Mouse (Mus musculus) frontal cortex, postnatal 10 days (tissue): ENCODE measurements at regions not wholly inside any gene's neighbourhood (a gene's known extent, or its start where the extent isn't known, plus 50 kb on each side); places are given as distances from the start of the nearest gene placed in this dataset.

Experiments
- DNase-seq, 2 experiments: peaks; one replicate each; pipeline ENCODE4 v3.0.0; 2022; ENCODE audit warnings: low spot score in 2 of 2, mixed read lengths in 1 of 2

DNA sequence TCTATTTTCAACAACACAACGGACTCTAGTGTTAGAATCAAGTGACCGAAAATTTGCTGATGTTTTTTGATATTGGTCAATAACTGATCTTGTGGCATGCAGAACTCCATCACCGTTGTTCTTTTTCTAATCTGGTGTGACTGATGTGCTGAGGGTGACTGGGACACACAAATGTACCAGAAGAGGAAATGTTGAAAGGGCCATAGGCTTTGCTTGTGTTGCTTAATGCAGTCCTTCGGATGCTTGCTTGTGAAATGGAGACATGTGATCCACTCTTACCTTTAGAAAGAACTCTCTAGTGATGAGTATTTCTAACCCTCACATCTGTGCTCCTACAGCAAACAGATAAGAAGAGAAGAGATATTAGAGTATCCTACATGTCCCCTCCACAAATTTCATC is 145.9 kb upstream of the Thbs1 start:
- DNase-seq: no peak

DNA sequence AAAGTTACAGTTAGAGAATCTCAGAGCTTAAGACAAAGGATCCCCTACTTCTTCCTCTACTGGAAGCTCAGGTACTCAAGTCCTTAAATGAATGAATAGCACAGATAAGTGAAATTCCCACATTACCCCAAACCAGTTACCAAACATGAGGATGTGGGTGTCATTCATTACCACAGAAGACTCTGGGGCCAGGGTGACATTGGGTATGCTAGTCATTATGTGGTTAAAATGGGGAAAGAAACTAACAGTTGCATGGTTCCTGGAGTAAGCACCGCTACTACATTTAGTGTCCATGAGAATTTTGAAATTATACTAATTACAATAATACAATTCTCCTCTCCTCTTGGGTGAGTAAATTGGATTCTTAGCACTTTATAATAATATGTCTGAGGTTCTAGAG is 142.9 kb upstream of the Thbs1 start:
- DNase-seq: no peak

DNA sequence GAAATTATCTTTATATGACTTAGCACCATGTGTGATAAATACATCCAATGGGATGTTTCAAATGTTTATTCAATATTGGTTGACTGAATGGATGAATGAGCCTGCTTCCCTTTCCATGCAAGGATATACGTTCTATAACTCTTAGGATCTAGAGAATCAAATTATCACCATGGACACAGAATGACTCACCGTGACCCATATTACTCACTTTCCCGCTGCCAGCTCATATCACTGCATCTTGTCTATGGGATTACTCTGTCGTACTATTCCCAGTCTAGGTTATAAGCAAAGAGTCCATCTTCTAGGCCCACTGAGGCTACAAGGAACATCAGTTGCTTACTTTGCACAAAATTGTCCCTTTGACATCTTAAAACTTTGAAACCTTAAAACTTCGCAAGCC is 141.0 kb upstream of the Thbs1 start:
- no peak for DNase-seq

DNA sequence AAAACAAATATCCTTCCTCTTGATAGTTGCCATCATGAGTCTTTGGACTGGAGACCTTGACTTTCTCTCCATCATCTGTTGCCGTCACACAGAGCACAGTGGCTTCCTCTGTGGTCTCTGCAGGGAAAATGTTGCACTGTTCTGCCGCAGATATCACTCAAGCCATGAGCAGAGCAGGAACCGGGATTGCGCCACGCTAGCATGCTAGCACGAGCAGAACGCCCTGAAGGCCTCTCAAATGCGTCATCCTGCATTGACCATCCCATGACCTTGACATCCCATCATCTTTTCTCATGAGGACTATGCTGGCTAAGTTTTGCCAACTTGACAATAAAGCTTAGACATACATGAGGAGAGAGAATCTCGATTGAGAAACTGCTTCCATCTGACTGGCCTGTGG is 134.6 kb upstream of the Thbs1 start:
- no peak for DNase-seq

DNA sequence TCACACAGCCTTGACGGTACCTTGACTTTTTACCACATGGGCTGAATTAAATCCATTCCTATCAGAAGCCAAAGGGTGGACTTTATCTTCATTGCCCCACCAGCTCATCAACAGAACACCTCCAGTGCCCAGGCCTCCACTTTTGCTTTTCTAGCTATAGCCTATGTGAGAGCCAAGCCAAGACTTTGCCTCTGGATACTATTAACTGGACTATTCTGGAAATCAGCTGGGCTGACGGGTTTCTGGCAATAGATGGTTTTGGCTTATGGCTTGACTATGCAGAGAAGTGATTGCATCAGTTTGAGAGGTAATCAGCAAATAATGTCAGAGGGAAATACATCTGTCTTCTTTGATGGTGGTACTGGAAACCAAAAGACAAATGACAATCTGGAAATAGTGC is 130.8 kb upstream of the Thbs1 start:
- no peak for DNase-seq

DNA sequence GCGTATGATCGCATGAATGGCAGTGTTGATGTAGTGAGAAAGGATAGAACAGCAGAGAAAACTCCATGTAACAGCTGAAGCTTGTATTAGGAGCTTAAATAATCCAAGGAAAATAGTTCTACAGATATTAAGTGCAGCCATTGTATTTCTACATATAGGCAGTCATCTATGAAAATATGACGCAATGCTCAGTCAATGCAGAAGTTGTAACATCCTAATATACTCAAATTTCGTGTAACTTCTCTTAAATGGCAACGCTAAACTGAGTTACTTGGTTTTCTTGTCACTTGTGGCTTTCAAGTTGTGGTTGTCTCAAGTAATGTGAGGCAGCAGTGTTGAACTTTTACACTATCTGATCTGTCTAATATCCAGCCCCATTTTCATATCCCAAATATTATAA is 127.1 kb upstream of the Thbs1 start:
- no peak for DNase-seq

DNA sequence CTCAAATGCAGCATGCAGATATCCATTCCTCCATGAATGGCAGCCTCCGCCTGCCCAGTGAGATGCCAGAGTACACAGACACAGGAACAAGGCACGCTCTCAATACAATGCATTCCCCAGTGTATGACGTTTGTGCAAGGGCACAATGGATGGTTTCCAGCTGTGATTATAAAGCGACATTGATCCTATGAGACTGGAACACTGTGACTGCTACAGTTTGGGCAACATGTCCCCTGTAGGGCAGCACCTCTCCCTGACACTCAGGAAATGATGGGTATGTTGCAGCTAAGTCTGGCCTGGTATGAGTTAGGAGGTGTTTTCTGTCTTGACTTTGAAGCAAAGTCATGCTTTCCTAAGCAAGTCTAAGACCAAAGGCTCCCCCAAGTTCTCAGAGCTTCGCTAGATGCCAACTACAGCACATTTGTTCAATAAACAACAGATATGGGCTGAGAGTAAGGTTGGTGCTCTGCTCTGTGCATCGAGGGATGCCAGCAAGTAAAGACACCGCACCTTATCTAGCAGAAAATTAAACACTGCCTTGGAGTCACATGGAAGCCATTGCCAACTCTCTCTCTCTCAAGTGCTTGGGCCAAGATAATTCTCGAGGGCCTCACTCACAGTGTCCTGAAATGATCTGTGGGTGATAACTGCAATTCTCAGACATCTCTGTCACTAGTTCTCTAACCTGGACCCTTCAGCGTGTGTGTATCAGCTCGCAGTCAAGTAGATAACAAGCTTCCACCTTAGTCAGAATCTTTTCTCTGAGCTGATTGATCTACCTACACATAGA is 124.1 kb upstream of the Thbs1 start:
- no peak for DNase-seq

DNA sequence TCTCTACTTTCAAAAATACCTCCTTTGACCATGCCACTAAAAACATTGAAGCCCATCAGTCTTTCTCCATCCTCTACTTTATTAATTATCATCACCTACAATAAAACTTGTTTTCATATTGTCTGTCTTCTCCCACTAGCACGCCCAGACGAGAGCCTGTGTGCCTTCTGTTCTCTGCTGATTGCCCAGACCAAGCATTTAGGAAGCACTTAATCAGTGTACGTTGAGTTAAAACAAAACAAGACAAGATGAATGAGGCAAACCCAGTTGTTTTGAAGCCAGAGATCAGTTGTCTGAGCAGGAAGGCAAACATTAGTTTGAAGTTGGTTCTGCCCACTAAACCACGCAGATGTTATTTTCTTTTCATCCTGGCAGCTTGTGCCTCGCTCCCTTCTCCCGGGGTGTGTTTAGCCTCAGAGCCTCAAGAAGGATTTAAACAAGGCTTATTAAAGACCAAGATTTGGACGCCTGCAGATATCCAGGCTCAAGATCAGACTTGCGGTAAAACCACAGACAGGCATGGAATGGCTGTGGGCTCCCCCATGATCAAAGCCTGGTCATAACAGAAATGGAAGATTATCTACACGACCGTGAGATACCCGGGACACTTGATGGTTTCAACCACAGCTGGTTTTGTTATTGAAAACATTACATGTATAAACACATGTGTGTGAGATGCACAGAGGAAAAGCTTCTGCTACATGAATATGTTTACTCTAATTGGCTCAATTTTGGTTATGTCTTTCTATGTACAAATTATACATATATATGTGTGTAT is 123.1 kb upstream of the Thbs1 start:
- no peak for DNase-seq

DNA sequence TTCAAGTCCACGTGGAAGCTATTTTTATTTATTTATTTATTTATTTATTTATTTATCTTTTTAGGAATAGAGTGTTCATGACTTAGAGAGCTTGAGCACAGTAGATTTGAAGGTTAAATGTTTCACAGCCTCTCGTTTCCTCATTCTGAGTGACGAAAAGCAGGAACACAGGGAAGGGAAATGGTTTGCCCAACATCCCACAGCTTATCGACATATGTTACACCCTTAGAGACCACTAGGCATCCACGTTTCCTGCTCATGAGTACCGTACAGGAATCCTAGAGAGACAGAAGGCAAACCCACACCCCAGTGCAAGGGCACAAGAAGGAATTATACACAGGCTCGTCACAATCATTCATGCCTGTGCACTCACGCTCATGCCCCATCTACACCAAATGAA is 122.5 kb upstream of the Thbs1 start:
- DNase-seq: no peak

DNA sequence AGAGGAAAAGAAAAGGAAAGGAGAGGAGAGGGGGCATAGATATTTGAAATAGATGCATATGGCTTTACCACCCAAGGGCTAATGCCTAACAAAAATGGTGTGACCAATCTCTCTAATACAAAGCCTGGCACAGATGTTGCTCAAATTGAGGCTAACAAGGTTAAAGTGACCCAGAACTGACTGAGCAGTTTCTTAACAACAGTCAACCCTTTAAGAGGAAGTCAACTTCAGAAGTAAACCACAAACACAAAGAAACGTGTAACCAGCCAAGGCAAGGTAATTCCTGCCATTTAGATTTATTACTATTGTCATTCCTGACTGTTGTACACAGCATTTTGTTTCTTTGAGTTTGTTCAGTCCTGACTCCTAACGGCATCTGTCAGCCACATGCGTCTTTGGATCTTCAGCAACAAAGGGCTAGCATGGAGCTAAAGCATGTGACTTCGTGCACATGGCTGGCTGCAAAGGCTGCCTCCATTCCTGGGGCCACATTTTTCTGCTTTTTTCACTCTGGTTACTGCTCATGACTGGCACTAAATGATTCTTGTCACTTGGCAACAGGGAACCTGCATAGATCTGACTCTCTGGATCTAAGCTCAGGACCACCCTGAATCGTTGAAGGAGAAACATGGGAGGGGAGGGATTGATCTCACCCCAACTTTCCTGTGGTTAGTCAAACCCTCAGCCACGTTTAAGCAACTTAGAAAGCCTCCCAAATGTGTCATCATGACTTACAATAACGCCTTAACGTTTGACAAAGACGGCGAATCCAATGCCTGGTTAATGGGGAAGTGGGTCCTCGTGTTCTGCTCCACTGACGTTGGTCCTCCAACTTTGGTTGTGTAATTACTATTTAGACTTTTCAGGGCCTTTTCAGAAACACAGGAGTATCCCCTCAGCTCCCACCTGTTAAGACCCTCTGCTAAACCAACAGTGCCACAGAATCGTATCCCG is 115.3 kb upstream of the Thbs1 start:
- DNase-seq: no peak

DNA sequence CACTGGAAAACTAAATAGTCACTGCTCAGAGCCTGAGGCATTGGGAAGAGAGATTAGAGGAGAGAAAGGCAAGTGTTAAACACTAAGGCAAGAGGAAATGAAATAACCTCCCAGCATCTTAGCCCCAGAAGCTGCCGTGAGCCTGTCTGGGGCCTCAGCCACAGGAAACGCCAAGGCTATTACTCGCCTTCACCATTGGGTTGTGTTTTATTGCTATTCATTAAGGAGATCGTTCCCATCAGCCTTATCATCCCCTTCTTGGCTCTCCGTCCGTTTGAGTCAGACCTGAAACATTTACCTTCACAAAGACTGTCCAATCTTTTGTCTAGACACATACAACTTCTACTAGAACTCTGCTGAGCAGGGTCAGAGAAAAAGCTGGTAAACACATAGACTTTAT is 112.0 kb upstream of the Thbs1 start:
- DNase-seq: no peak

DNA sequence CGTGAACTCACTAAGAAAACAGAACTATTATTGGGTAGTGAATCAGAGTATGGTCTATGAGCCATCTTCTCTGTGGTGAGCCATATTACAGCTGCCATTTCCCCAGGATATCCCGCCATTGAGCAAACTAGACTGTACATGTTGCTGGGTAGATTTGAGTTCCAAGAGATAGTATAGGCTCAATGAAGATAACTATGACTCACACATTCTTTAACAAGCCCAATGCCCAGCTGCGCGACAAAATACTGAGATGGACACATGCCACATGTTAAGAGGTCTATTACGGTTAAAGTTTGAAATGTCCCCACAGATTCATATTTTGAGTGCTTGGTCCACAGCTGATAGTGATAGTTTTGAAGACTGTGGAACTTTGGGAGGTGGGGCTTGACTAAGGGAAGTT is 107.5 kb upstream of the Thbs1 start:
- no peak for DNase-seq

DNA sequence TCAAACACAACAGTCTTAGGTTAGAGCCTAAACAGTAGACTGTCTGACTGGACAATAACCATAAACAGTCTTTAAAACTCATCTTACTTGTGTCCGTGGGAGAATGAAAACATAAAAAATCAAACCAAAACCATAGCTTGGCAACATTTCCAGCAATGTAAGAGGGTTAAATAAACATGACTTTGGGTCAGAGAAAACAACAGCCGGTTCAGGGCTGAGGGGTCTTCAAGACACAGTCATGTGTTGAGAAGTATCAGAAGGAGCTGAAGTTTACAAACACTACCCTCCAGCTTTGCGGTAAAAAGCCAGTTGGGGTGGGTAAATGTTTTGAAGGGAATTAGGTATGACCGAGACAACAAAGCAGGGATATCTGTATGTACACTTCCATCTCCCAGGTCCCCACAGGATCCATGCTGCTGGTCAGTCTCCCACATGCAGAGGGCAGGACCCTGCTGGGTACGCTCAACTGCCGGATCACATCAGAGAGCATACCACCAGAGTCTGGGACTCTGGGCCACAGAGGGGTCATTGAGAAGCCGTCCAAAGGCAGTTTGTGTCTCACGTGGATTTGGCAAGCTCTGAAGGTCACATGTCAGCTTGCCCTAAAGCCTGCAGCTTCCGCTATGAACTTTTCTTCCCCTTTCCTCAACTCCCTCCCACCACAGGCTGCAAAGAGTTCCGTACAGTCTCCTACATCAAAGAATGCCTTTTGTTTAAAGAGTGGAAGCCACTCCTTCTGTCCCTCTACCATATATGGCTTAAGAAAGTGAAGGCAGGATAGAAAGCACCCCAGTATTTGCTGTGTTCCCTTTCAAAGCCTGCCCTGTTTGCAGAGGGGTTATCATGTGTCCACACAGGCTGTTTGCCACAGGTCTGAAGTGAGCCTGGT is 103.9 kb upstream of the Thbs1 start:
- peak; percentile 8 to 26 for DNase-seq

DNA sequence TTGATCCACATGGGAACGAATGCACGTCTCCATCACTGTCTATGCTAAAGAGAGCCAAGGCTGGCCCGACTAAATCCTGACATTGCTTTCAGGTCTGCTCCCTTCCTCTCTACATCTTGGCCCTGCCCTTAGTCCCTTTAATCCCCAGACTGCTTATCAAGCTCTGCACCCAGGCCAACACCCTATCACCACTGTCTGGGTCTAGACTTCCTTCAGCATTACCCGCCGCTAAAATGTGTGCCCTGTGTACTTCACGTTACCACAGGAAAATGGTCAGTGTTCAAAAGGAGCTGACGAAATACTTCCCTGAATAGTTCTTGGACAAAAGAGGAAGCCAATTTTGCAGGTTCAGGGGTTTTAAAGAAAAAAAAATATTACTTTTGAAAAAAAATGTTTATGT is 100.0 kb upstream of the Thbs1 start:
- no peak for DNase-seq

DNA sequence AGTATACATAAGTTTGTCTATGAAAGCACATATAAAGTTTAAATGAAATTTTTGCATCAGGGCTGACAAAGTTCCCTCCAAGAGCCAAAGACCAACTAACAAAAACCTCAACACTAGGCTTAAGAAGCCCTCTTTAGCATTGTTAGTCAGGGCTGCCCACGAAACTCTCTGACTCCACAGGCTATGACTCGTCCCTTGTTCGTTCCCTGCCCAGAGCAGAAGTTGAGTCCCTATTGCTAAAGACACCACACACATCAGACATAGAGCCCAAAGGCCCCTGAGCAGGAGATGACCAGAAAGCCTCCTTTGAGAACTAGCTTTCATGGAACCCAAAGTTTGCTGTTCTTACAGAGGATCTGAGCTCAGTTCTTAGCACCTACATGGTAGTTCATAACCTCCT is 99.5 kb upstream of the Thbs1 start:
- no peak for DNase-seq

DNA sequence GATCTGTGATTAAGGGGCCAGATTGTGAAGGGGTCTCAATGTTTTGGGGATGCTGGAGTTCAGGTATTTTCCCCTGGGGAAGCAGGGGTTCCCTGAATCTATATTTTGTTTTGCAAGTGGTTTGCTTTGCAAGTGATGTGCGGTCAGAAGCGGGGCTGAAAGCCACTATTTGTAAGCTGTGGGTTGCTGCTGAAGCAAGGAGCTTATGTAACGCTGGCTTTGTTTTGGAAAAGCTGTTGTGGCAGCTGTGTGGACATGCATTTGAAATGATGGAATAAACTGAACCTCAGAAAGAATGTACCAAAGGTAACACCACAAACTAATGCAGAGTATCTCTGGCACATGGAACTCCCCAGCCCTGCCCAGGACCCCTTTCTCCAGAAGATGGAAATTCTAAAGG is 98.5 kb upstream of the Thbs1 start:
- no peak for DNase-seq

DNA sequence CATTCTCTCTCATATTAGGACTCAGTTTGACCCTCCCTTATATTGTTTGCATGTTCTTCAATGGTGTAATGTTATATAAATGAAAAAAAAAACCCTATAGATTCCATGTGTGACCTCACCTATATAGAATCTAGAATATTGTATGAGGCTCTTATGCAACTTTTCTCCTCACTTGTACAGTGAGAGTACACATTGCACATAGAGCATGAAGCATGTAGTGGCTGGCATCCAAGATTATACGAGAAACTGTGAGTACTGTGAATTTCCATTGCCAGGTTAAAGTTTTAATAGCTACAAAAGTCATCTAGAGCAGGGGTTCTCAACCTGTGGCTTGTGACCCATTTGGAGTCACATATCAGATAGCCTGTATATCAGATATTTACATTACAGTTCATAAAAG is 96.5 kb upstream of the Thbs1 start:
- no peak for DNase-seq

DNA sequence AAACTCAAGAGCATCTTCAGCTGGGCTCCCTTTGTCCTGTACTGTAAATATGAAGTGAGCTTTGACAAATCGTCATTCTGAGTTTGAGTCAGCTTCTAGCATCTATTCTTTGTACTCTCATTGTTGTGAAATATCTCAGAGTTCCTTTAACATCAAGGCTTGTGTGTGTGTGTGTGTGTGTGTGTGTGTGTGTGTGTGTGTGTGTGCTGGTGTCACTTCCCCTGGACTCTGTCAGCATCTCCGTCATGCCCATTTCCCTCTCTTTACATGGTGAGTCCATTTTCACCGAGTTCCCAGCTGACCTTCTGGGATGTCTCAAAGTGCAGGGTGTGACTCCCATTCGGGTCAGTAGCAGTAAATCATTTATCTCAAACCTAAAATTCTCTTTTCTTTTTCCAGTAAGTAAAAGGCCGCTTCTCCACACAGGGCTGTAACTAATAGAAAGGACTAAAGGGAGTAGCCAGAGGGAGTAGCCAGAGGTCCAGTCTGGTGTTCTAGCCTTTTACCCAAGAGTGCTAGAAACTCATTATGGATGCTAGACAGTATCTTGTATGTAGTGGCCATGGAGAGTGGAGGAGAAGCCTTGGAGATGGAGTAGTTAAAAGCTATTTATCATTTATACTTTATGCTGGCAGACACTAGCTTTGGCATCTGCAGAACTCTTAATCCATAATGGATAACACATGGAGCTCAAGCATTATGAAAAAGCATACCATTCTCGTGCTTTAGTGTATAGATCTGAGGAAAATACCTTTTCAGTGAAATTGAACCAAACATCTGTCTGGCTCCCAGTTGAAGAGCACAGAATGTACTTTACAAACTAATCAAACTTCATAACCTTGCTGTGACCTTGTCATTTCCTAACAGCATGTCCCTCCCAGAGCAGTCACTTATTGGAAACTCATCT is 85.6 kb upstream of the Thbs1 start:
- no peak for DNase-seq

DNA sequence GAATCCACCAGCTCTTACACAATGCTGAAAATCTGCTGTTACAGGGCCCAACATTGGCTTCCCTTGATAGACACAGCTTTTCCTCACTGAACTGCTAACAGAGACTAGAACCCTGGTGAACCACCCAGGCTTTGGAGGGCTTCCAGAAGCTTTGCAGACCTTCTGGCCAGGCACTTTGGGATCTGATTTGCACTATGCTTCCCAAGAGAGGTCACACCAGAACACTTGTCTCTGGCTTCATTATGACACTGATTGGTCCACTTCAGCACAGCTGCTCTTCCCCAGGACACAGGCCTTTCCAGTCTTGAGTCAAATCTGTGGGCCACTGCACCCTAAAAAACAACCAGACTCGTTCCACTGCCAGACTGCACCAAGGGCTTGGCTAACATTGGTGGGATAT is 82.8 kb upstream of the Thbs1 start:
- no peak for DNase-seq

DNA sequence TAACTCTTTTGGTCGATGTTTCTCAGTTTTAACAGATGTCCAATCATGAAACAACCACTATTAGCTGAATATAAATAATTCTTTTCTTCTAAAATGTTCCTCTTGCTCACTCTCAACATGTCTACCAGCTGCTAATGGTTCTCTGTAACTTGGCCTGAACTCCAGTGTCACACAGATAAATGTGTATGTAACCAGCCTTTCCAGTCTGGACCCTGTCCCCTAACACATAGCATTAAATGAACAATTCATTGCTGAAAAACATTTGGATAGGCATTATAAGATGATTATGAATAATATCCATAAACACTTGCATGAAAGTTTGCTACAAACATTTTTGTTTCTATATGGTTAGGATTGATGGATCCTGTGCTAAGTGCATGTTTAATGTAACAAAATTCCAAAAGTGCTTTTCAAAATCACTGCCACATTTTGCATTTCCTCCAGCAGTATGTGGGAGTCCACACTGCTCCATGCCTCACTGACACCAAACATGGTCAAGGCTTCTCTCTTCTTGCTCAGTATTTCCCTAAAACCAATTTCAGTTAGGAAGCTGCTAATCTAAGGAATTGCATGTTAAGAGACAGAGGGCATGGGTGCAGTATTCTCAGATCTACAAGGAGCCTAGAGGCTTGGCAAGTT is 82.1 kb upstream of the Thbs1 start:
- DNase-seq: no peak
